Mouse (Mus musculus): ENCODE results near the gene Tmem274.

GRCm38 (mm10) chr4:149504363-149504762 lies 27.2 kb downstream of the Tmem274 start:
- TF ChIP-seq GATA1 (IDR thresholded peaks at IDR 0.05; ENCODE audit: borderline replicate concordance, low read length), result no peak
- no peak for TF ChIP-seq FLI1 (IDR thresholded peaks at IDR 0.05; ENCODE audit: low read length)

Data from megakaryocyte, embryonic 14.5 days (primary cell).